Mouse (Mus musculus) R1 (cell line): Measurements from ENCODE around the gene Dscam.

ENCODE experiments used
- DNase-seq: peaks from one replicate; pipeline ENCODE4 v3.0.0-alpha.2; 2018; ENCODE audit warnings: low read depth, low spot score

Dscam gene

GRCm38 (mm10) chr16:96668478-96668877 lies 502.1 kb downstream of the Dscam start:
- DNase-seq, result no peak

- no peak for DNase-seq
Observed at GRCm38 (mm10) chr16:96661073-96661472, 509.5 kb downstream of the Dscam start.

- DNase-seq, result no peak
Observed at GRCm38 (mm10) chr16:96659275-96659674, 511.3 kb downstream of the Dscam start.

- DNase-seq, result no peak
Observed at GRCm38 (mm10) chr16:96655548-96655947, 515.0 kb downstream of the Dscam start.

- no peak for DNase-seq
Observed at GRCm38 (mm10) chr16:96654054-96654453, 516.5 kb downstream of the Dscam start.

GRCm38 (mm10) chr16:96651444-96651843 lies 519.1 kb downstream of the Dscam start:
- DNase-seq, result no peak

- DNase-seq, result no peak
Observed at GRCm38 (mm10) chr16:96640101-96640500, 530.5 kb downstream of the Dscam start.

GRCm38 (mm10) chr16:96635916-96636315 lies 534.6 kb downstream of the Dscam start:
- DNase-seq, result no peak

GRCm38 (mm10) chr16:96634791-96635143 lies 535.8 kb downstream of the Dscam start:
- no peak for DNase-seq

GRCm38 (mm10) chr16:96634097-96634790 lies 536.3 kb downstream of the Dscam start:
- DNase-seq, result no peak

GRCm38 (mm10) chr16:96630241-96630640 lies 540.3 kb downstream of the Dscam start:
- no peak for DNase-seq

- DNase-seq, result no peak
Observed at GRCm38 (mm10) chr16:96629623-96630022, 540.9 kb downstream of the Dscam start.

- no peak for DNase-seq
Observed at GRCm38 (mm10) chr16:96625468-96625867, 545.1 kb downstream of the Dscam start.

GRCm38 (mm10) chr16:96624570-96625411 lies 545.8 kb downstream of the Dscam start:
- no peak for DNase-seq

GRCm38 (mm10) chr16:96620861-96621260 lies 549.7 kb downstream of the Dscam start:
- no peak for DNase-seq

GRCm38 (mm10) chr16:96620402-96620801 lies 550.1 kb downstream of the Dscam start:
- DNase-seq, result no peak

GRCm38 (mm10) chr16:96617772-96618171 lies 552.8 kb downstream of the Dscam start:
- no peak for DNase-seq

- DNase-seq, result no peak
Observed at GRCm38 (mm10) chr16:96613275-96613674, 557.3 kb downstream of the Dscam start.

GRCm38 (mm10) chr16:96610806-96611205 lies 559.7 kb downstream of the Dscam start:
- DNase-seq, result peak; percentile 35

- no peak for DNase-seq
Observed at GRCm38 (mm10) chr16:96602206-96602605, 568.3 kb downstream of the Dscam start.

- no peak for DNase-seq
Observed at GRCm38 (mm10) chr16:96600791-96601190, 569.8 kb downstream of the Dscam start.

GRCm38 (mm10) chr16:96599401-96600060 lies 571.0 kb downstream of the Dscam start:
- DNase-seq, result no peak
